Mouse (Mus musculus): Measurements from ENCODE around the gene Cacnb4. TPM values are rescaled to one million over a fixed set of nuclear protein-coding genes. Genes with fewer than 3 reads are reported as not detected.

Cacnb4 gene
- total RNA-seq, 2 experiments from 2014 or later = not detected

GRCm38 (mm10) chr2:52386037-52386436, 290.6 kb downstream of the Cacnb4 start:
- ATAC-seq (replicated peaks; ENCODE audit: poor library complexity, severe bottlenecking) = no peak

- peak; percentile 83 for ATAC-seq (replicated peaks; ENCODE audit: poor library complexity, severe bottlenecking)
Measured at GRCm38 (mm10) chr2:52378848-52379261, 297.8 kb downstream of the Cacnb4 start.

DNA sequence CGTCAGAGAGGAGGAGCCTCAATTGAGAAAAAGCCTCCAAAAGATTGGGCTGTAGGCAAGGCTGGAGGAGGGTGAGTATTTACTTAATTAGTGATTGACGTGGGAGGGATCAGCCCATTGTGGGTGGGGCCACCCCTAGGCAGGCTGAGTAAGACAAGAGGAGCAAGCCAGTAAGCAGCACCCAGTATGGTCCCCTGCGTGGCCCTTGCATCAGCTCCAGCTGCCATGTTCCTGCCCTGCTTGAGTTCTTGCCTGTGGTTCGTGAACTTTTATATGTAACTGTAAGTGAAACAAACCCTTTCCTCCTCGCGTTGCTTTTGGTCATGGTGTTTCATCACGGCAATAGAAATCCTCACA, 298.2 kb downstream of the Cacnb4 start, which contains the start of gene Neb:
Gene Neb (minus strand): TSS at position 27 of the 357 bp plus-strand sequence.
- ATAC-seq (replicated peaks; ENCODE audit: poor library complexity, severe bottlenecking) = peak; percentile 80

Other genes starting within 250 kb of the Cacnb4 start
- gene Stam2, start 65.5 kb upstream of the Cacnb4 start, total RNA-seq (2014; fragmentation: Nextera tagmentation) = 12.6 and 21.4 TPM in 2 replicates
- 15.6 and 18.3 TPM in 2 replicates for gene Stam2, start 65.5 kb upstream of the Cacnb4 start, total RNA-seq (2017)
- gene Fmnl2, start 181.0 kb upstream of the Cacnb4 start, total RNA-seq (2014; fragmentation: Nextera tagmentation) = 4.0 and 5.7 TPM in 2 replicates
- gene Fmnl2, start 181.0 kb upstream of the Cacnb4 start, total RNA-seq (2017) = 3.8 and 4.4 TPM in 2 replicates